Mouse (Mus musculus) urinary bladder, adult 2 months (tissue): Measurements from ENCODE around the gene Ccdc51. TPM values are rescaled to one million over a fixed set of nuclear protein-coding genes. Genes with fewer than 3 reads are reported as not detected.

ENCODE experiments used
- DNase-seq: peaks from one replicate; pipeline ENCODE4 v3.0.0; 2022; ENCODE audit warnings: low spot score
- polyA plus RNA-seq: library from polyadenylated mRNA; depleted of rRNA; stranded (reverse); fragments of >200 nt; gene quantifications from 2 replicates; pipeline ENCODE4 v1.2.3, GENCODE M21; 2012

Gene Ccdc51
- polyA plus RNA-seq, 1 experiment: 14.0 TPM

DNA sequence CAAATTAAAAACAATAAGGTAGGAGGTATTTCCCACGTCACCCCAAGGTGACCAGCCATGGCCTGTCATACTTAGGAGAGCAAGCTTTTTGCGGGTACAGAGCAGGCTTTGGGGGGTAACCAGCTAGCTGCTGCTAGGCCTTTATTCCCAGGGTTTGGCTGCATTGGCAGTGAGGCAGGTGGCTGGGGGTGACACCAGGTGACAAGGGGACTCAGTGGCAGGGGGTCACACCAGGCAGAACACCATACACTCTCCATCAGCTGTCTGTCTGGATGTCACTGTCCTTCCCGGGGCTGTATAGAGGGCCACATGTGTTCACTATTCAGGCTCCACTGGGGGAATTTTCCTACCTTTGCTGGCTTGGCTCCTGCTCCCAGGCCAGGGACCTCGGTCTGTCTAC is 25.4 kb upstream of the Ccdc51 start:
- no peak for DNase-seq

DNA sequence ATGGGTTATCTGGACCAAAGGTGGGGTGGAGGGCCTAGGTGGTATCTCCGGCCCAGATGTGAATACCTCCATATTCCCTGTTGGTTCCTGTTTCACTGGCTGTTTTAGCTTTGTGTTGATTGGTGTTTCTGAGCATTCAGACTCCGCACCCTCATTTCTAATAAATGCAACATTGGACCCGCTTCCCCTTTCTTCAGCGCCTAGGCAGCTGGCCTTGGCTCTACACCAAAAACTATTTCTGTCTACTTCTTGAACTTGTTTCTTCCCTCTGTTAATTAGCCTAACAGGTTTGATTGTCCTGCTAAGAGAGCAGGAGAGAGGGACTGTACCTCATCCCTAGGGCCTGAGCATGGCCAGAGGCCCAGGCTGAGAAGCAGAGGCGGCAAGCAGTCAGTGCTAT is 24.8 kb upstream of the Ccdc51 start:
- no peak for DNase-seq

GRCm38 (mm10) chr9:109058006-109058765 is 24.1 kb upstream of the Ccdc51 start:
- no peak for DNase-seq

- peak; percentile 79 for DNase-seq
These were observed 23.0 kb upstream of the Ccdc51 start, which contains the start of gene Trex1 for GRCm38 (mm10) chr9:109059136-109059903. Gene Trex1, minus strand, starts transcription at chr9:109059734.

DNA sequence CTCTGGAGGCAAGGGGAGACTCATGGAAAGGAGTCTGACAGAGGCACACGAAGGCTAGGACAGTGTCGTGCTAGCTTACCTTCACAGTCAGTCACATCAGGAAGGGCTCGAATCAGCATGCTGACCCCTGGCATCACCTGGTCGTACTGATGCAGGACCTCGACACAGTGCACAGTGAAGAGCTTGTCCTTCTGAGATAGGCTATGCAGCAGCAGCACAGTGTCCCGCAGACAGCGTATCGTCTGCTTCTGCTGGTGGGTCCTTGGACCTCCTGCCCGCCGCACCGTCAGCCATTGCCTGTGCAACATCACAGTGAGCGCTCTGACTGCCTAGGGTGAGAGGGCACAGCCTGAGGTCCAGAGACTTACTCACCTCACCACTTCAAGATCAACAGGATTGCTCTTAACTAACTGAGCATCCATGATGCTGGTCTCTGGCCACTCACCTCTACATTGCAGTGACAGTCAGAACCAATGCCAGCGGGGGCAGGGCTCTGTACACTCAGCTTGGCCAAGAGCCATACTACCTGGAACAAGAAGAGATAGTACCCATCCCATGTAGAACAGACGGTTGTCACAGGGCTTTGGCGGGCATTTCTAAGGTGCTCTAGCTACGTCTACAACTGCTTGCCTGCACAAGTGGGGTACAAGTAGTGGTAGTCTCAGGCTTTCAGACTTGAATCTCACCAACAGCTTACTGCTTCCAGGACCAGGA is 22.0 kb upstream of the Ccdc51 start:
- no peak for DNase-seq

DNA sequence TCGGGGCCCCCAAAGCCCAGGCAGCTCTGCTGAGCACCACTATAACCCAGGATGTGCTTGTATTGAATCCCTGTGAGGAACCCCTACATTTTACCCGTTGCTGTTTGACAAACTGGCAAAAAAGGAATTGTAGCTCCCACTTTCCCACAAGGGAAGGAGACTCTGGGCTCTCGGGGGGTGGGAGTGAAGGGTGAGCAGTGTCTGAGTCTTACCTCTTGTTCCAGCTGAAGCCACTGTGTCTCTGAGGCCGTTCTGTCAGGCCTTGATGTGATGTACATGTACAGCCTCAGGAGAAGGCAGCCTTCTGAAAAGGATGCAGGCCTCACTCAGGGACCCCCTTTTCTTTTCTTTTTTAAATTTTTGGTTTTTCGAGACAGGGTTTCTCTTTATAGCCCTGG is 21.4 kb upstream of the Ccdc51 start:
- no peak for DNase-seq

GRCm38 (mm10) chr9:109068095-109068735 is 14.1 kb upstream of the Ccdc51 start:
- DNase-seq: no peak

DNA sequence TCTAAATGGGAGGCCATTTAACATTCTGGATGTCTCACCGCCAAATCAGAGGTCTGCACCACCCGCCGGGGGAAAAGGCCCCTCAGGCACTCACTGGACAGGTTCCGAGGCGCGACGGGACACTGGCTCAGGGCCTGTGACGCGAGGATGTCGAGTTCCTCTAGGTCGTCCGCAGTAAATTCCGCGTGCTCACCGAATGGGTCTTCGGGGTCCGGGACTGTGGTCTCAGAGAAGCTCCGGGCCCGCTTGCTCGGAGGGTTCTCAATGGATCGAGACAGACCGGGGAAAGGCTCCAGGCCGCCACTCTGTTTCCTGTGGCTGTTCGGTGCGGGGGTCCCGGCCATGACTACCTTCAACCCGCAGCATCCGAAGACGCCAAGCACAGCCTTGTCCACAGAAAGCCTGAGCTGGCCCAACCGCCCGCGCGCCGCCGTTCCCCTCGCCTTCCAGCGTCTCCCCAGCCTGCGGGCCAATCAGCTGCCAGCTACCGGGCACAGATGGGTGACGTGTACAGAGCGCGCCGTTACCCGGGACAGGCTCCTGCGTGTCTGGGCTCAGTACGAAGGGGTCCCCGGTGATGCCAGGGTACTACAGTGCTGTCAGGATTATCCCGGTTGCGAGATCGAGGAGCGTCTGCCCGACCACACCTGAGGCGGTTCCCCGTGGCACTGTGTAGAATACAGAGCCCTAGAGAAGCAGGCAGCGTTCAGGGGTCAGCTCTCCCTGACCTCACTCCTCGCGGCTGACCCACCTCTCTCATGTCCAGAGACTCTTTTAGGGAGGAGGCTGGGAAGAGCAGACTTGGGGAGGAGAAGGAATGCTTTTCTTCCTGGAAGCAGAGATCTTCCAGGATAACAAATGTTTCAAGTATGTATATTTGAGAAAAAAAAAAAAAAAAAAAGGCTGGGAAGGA is 8.4 kb upstream of the Ccdc51 start, which contains the start of gene Atrip:
Atrip (minus strand) TSS at position 464 of the 913 bp plus-strand sequence.
- peak; percentile 86 for DNase-seq

GRCm38 (mm10) chr9:109080516-109080915 is 1.8 kb upstream of the Ccdc51 start:
- DNase-seq: no peak

GRCm38 (mm10) chr9:109081749-109082123 is 557 bp upstream of the Ccdc51 start:
- DNase-seq: no peak

DNA sequence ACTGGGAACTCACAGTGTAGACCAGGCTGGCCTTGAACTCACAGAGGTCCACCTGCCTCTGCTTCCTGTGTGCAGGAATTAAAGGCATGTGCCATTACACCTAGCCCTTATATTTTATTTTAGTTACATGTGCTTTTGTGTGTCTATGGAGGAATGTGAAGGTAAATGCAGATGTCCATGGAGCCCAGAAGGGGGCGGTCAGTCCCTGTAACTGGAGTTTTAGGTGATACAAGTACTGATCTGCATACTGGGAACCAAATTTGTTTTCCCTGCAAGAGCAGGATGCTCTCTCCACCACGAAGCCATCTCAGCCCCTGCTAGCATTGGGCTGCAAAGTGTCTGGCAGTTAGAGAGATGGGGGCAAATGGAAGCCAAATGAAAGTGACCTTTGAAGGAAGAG is 2.6 kb downstream of the Ccdc51 start:
- no peak for DNase-seq

- no peak for DNase-seq
These were observed 5.7 kb downstream of the Ccdc51 start for GRCm38 (mm10) chr9:109087987-109088386.

DNA sequence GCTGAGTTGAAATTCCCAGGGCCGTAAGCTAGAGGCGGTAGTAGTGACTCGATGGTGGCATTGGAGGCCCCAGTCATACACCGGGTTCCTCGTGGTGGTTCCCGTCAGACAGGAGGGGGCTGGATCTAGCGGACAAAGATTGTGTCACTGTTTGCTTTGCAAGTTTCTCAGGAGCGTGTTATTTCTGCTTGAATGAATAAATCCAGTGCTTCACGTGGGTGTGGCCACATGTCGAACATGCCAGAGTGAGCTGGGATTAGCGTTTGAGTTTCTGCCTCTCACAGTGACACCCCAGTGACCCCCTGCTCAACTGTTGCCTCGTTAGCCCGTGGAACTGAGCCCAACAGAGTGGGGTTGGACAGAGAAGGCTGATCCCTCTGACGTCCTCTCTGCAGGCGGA is 8.2 kb downstream of the Ccdc51 start:
- DNase-seq: no peak

DNA sequence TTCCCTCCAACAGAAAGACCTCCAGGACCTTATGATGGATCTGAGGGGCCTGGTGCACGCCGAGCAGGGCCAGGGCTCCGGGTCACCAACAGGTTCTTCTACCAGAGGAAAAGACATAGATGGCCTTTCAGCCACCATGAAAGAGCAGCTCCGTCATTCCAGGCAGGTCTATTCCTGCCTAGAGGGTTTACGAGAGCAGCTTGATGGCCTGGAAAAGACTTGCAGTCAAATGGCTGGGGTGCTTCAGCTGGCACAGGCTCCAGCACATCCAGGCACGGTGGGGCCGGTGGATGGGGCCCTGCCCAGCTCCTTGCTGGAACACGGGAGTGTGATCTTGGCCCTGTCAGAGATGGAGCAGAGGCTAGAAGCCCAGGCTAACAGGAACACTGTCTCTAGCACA is 9.5 kb downstream of the Ccdc51 start:
- no peak for DNase-seq

DNA sequence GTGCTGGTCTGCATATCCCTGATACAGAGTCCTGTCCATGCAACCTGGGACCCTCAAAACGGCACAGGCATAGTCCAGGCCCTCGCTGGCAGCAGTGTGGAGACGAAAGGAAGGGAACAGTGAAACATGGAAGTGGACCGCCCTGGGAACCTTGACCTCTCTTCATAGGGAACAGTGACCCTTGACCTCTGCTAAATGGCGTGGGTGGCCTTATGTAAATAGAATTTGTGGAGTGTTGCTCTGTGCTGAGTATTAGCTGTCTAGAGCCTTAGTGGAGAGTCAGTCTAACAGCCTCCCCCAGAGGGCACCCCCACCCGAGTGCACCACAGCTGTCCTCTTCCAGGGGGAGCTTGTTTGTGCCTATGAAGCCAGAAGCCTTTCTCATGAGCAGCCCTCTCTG is 10.5 kb downstream of the Ccdc51 start:
- no peak for DNase-seq

GRCm38 (mm10) chr9:109093786-109094552 is 11.7 kb downstream of the Ccdc51 start:
- DNase-seq: no peak

DNA sequence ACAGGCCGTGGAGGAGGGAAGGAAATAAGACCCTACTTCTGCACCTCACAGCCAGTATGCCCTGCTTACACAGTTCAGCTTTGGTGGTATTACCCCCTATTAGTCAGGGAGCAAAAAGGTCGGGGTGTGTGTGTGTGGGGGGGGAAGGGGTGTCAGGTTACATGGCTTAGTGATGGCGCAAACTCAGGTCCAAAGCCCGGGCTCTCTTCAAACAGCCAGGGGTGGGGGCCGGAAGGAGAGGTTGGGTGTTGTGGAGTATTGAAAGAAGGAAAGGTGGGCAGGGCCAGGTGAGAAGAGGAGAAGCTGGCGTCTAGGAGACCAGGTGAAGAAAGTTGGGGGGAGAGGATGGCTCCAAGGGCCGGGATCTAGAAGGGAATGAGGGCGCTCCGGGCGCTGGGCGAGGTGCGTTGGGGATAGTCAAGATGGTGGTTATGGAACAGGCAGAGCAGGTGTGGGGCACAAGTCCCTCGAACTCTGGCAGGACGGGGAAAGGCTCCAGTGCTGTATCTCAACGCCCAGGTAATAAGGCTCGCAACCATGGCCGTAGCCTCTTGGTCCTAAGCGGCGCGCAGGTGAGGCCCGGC is 12.4 kb downstream of the Ccdc51 start:
- DNase-seq: no peak

DNA sequence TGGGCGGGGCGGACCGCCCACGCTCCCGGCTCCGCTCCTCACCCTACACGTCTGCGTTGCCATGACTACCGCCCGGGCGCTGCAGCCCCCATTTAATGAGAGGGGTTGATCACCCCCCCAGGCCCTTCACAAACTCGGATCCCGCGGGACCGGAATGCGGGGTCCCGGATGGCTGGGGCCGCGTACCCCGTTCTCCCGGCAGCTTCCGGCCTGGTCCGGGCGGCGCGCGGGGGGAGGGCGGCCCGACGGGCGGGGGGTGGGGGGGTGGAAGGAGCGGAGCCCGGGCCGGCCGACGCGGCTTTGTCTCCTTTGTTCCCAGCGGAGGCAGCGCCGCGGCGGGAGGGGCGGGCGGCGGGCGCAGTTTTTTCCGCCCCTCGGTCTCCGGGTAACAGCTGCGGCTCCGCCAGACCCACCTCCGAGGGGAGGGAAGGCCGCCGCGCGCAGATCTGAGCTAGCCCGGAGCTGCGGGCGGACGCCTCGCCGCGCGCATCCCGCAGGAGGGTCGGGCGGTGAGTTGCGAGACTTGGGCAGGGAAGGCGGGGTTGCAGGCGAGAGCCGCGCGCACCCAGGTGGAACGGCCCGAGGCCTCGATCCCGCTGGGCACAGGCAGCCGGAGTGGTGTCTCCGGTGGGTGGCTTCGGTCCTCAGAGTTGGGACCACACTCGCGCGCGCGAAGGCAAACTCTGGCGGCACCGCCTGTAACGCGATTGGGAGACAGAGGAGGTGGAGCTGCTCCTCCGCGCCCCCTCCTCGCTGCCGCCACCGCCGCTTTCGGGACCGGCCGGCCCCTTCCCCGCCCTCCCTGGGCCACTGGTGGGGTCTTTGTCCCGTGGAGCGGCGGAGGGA is 13.1 kb downstream of the Ccdc51 start, which contains the start of gene Plxnb1:
Plxnb1 (plus strand) TSS at position 253 of the 846 bp plus-strand sequence.
- DNase-seq: peak; percentile 70

DNA sequence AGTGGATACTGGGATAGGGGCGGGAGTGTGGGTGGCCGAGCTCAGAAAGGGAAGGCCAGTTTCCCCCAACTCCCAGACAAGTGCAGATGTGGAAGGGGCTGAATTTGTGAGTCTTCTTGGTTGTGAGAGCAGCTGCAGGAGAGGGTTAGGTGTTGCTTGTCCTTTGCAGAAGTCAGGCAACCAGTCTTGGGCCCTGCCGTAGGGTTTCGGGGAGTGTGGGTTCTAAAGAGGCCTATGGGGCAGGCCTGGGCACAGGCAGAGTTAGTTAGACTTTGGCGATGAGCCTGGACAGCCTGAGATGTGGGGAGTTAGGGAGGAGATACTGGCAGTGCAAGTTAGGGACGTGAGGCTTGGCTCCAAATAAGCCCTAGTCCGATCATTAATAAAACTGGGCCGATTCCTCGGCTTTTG is 14.0 kb downstream of the Ccdc51 start:
- no peak for DNase-seq
